28 mouse cellular contexts compared by ENCODE assay signal in genomic region chr4:115996729-115997128, GRCm38 (mm10). TPM values are rescaled to one million over a fixed set of nuclear protein-coding genes. Genes with fewer than 3 reads are reported as not detected.
A peak's percentile ranks its signal among the peaks of the same experiment; 100 is the strongest.
DNase-seq lines count a peak whose midpoint lies in the region; ATAC-seq and TF ChIP-seq lines count a peak whose summit lies in the region.
"Had no signal": no experiment of that assay in that cellular context is flagged by ENCODE, and none has a peak within 500 bp of the region (broad histone marks: within the 10 kb centered on the region; RNA-seq: fewer than 3 reads in every experiment).

No protein-coding gene starts in this region.

- WGBS in lung, embryonic 16.5 days, result 36% methylated on average over 4 of the region's 4 CpGs
- 56% methylated on average over 4 of the region's 4 CpGs for WGBS in stomach, postnatal 0 days

- H3K9me3 ChIP-seq in lung, embryonic 16.5 days (ENCODE audit: control insufficient read depth, low read length), result peaks cover 4% of the 10 kb centered on the region
- 0 out of 2 replicates have a peak, but pooled peaks cover 2% of the 10 kb centered on the region for H3K9me3 ChIP-seq in stomach, postnatal 0 days (ENCODE audit: control insufficient read depth, low read length)
- H3K9me3 ChIP-seq: forebrain, embryonic 12.5 days; heart, embryonic 10.5 days; heart, embryonic 13.5 days had no signal

- H3K27me3 ChIP-seq in lung, embryonic 16.5 days (ENCODE audit: control insufficient read depth, insufficient read depth, low read depth, low read length), result no peaks in the 10 kb centered on the region
- no peaks in the 10 kb centered on the region for H3K27me3 ChIP-seq in stomach, postnatal 0 days (ENCODE audit: control insufficient read depth, insufficient read depth, low read length)
- H3K27me3 ChIP-seq: forebrain, embryonic 15.5 days had no signal

- no peaks in the 10 kb centered on the region for H3K36me3 ChIP-seq in lung, embryonic 16.5 days (ENCODE audit: control insufficient read depth, insufficient read depth, low read length)
- H3K36me3 ChIP-seq in stomach, postnatal 0 days (ENCODE audit: control insufficient read depth, insufficient read depth, low read length), result no peaks in the 10 kb centered on the region
- H3K36me3 ChIP-seq: embryonic facial prominence, embryonic 10.5 days; embryonic facial prominence, embryonic 13.5 days; forebrain, embryonic 12.5 days; forebrain, embryonic 15.5 days; heart, embryonic 10.5 days; heart, embryonic 13.5 days had no signal

- H3K27ac ChIP-seq in lung, embryonic 16.5 days (ENCODE audit: low read length), result no peak overlapping the region
- no peak overlapping the region for H3K27ac ChIP-seq in stomach, postnatal 0 days (replicated peaks)
- H3K27ac ChIP-seq: embryonic facial prominence, embryonic 10.5 days; embryonic facial prominence, embryonic 13.5 days; forebrain, embryonic 12.5 days; forebrain, embryonic 15.5 days; heart, adult 2 months; heart, embryonic 10.5 days; heart, embryonic 13.5 days; hindbrain, embryonic 14.5 days had no signal

- no peaks in the 10 kb centered on the region for H3K4me1 ChIP-seq in lung, embryonic 16.5 days (replicated peaks; ENCODE audit: control insufficient read depth, insufficient read depth, low read length)
- no peaks in the 10 kb centered on the region for H3K4me1 ChIP-seq in stomach, postnatal 0 days (replicated peaks; ENCODE audit: control insufficient read depth, insufficient read depth)
- H3K4me1 ChIP-seq: embryonic facial prominence, embryonic 13.5 days; forebrain, embryonic 12.5 days; forebrain, embryonic 15.5 days had no signal

- peak; percentile 48; the same call in 1 of the 2 replicates for ATAC-seq in lung, embryonic 16.5 days (ENCODE audit: low read depth)
- ATAC-seq in stomach, postnatal 0 days (ENCODE audit: low FRiP score, low TSS enrichment), result 0 out of 2 replicates have a peak, but pooled peaks have one; percentile 43
- ATAC-seq: CD4-positive, CD25-positive, alpha-beta regulatory T cell, adult 4 months; forebrain, embryonic 15.5 days had no signal

- no peak overlapping the region for H3K9ac ChIP-seq in lung, embryonic 16.5 days (ENCODE audit: low read length)
- H3K9ac ChIP-seq in stomach, postnatal 0 days (ENCODE audit: low read length), result no peak overlapping the region
- H3K9ac ChIP-seq: embryonic facial prominence, embryonic 13.5 days; forebrain, embryonic 12.5 days; forebrain, embryonic 15.5 days; heart, embryonic 13.5 days; hindbrain, embryonic 14.5 days had no signal

- DNase-seq in lung, postnatal 14 days, result no peak
- DNase-seq in lung, postnatal 10 days, result peak; percentile 22
- peak; percentile 51 for DNase-seq in lung, postnatal 36 days
- no peak for DNase-seq in stomach, postnatal 0 days (ENCODE audit: low spot score)
- DNase-seq in right cerebral cortex, postnatal 4 days, result no peak
- no peak for DNase-seq in urinary bladder, postnatal 10 days (ENCODE audit: low spot score)
- DNase-seq: adrenal gland, adult 8-10 months; adrenal gland, postnatal 25 days; cerebellum, adult 11-12 months; cerebellum, adult 8-10 months; cerebellum, postnatal 10 days; cerebellum, postnatal 36 days; embryo, embryonic 11 days; gastrocnemius, postnatal 25 days; heart, adult 2 months; heart, postnatal 14 days; heart, postnatal 4 days had no signal

- no peak overlapping the region for H3K4me2 ChIP-seq in lung, embryonic 16.5 days (ENCODE audit: low read depth, low read length)
- no peak overlapping the region for H3K4me2 ChIP-seq in stomach, postnatal 0 days (replicated peaks; ENCODE audit: low read depth)
- H3K4me2 ChIP-seq: embryonic facial prominence, embryonic 13.5 days; forebrain, embryonic 12.5 days; forebrain, embryonic 15.5 days; heart, embryonic 13.5 days; hindbrain, embryonic 14.5 days had no signal

- TF ChIP-seq CTCF in stomach, postnatal 0 days (IDR thresholded peaks at IDR 0.05; ENCODE audit: low read depth), result no peak

- H3K4me3 ChIP-seq in lung, embryonic 16.5 days (ENCODE audit: low read length), result no peak overlapping the region
- H3K4me3 ChIP-seq in stomach, postnatal 0 days (ENCODE audit: low read depth, low read length), result no peak overlapping the region
- H3K4me3 ChIP-seq: embryonic facial prominence, embryonic 10.5 days; embryonic facial prominence, embryonic 13.5 days; erythroblast, embryonic 14.5 days; forebrain, embryonic 12.5 days; forebrain, embryonic 15.5 days; heart, adult 2 months; heart, embryonic 10.5 days; heart, embryonic 13.5 days had no signal

- no peak for TF ChIP-seq EP300 in stomach, postnatal 0 days (optimal IDR thresholded peaks at IDR 0.05)

RNA-seq across cellular contexts. Expression of gene Faah, which starts 21.0 kb away (rescaled TPM):
- polyA plus RNA-seq in lung, embryonic 16.5 days (2015; fragmentation: Nextera tagmentation; extraction: Ambion mirVana), result 11.0 and 12.1 TPM in 2 replicates
- 7.7 and 8.3 TPM in 2 replicates for polyA plus RNA-seq in stomach, postnatal 0 days (2015; fragmentation: Nextera tagmentation; extraction: Ambion mirVana)

RNA-seq across cellular contexts. Expression of gene Nsun4, which starts 56.9 kb away (rescaled TPM):
- polyA plus RNA-seq in lung, embryonic 16.5 days (2015; fragmentation: Nextera tagmentation; extraction: Ambion mirVana), result 25.9 and 28.2 TPM in 2 replicates
- 11.4 and 11.9 TPM in 2 replicates for polyA plus RNA-seq in stomach, postnatal 0 days (2015; fragmentation: Nextera tagmentation; extraction: Ambion mirVana)

RNA-seq across cellular contexts. Expression of gene Dmbx1, which starts 57.0 kb away (rescaled TPM):
- 0.06 and 0.08 TPM in 2 replicates for polyA plus RNA-seq in lung, embryonic 16.5 days (2015; fragmentation: Nextera tagmentation; extraction: Ambion mirVana)
- 0.02 TPM in 1 of 2 replicates, not detected in the other for polyA plus RNA-seq in stomach, postnatal 0 days (2015; fragmentation: Nextera tagmentation; extraction: Ambion mirVana)
- polyA plus RNA-seq: CD4-positive, CD25-positive, alpha-beta regulatory T cell, adult 4 months; erythroblast, embryonic 14.5 days; heart, adult 2 months; heart, embryonic 10.5 days; heart, embryonic 13.5 days; heart, embryonic 16.5 days had no signal

Comparison
In these comparisons a context has a peak if more than half of its experiments do, and no peak if none do; other contexts are left out.
1. DNase-seq: peak in lung, postnatal 10 days (single experiment) and lung, postnatal 36 days (single experiment); none in lung, postnatal 14 days (single experiment), stomach, postnatal 0 days (single experiment), right cerebral cortex, postnatal 4 days (single experiment) and urinary bladder, postnatal 10 days (single experiment).